9 mouse cellular contexts compared by ENCODE assay signal in the genomic region with DNA sequence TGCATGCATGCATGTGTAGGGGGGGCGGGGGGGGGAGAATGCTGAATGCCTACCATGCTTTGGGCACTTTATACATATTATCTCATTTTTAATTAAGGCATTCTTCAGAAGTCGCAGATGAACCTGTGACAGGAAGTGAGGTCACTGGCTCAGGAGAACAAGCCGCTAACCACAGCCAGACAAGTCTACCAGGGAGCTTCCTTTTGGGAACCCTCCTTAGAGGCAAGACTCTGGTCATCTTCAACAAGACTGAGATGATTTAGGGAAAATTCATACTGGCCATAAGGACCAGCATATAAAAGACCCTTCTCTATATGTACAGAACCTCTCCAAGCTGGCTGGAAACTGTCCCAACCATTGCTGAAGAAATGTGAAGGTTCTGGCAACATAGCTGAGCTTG.
DNase-seq lines count a peak whose midpoint lies in the region; ATAC-seq and TF ChIP-seq lines count a peak whose summit lies in the region.
"Had no signal": no experiment of that assay in that cellular context is flagged by ENCODE, and none has a peak within 500 bp of the region (broad histone marks: within the 10 kb centered on the region; RNA-seq: fewer than 3 reads in every experiment).

No protein-coding gene starts in this region.

- no peak for ATAC-seq in heart, embryonic 13.5 days (ENCODE audit: extremely low read depth, insufficient number of reproducible peaks, low FRiP score, low TSS enrichment)
- no peak for ATAC-seq in midbrain, embryonic 15.5 days (replicated peaks)
- no peak for ATAC-seq in midbrain, embryonic 11.5 days (ENCODE audit: low FRiP score)
- no peak for ATAC-seq in hindbrain, postnatal 0 days

- H3K4me3 ChIP-seq in heart, embryonic 13.5 days = no peak overlapping the region
- no peak overlapping the region for H3K4me3 ChIP-seq in midbrain, embryonic 15.5 days
- no peak overlapping the region for H3K4me3 ChIP-seq in midbrain, embryonic 11.5 days (ENCODE audit: low read depth, low read length)
- no peak overlapping the region for H3K4me3 ChIP-seq in hindbrain, postnatal 0 days (ENCODE audit: low read length)

- TF ChIP-seq CTCF in hindbrain, postnatal 0 days (IDR thresholded peaks at IDR 0.05; ENCODE audit: low read depth) = no peak

- H3K9me3 ChIP-seq in heart, embryonic 13.5 days = no peaks in the 10 kb centered on the region
- no peaks in the 10 kb centered on the region for H3K9me3 ChIP-seq in midbrain, embryonic 15.5 days
- H3K9me3 ChIP-seq in midbrain, embryonic 11.5 days (ENCODE audit: control insufficient read depth, low read length) = no peaks in the 10 kb centered on the region
- H3K9me3 ChIP-seq in hindbrain, postnatal 0 days (ENCODE audit: low read length) = no peaks in the 10 kb centered on the region

- no peaks in the 10 kb centered on the region for H3K27me3 ChIP-seq in heart, embryonic 13.5 days (replicated peaks)
- H3K27me3 ChIP-seq in midbrain, embryonic 15.5 days (replicated peaks) = no peaks in the 10 kb centered on the region
- H3K27me3 ChIP-seq in midbrain, embryonic 11.5 days (ENCODE audit: control insufficient read depth, insufficient read depth, low read length) = no peaks in the 10 kb centered on the region; the same call in 1 of the 2 replicates
- no peaks in the 10 kb centered on the region for H3K27me3 ChIP-seq in hindbrain, postnatal 0 days (ENCODE audit: insufficient read depth, low read length)
- no peaks in the 10 kb centered on the region for H3K27me3 ChIP-seq in splenic B cell, adult 2 months (ENCODE audit: control insufficient read depth, insufficient read depth, low read length, poor library complexity, severe bottlenecking)

- no peak overlapping the region for H3K9ac ChIP-seq in heart, embryonic 13.5 days
- H3K9ac ChIP-seq in midbrain, embryonic 15.5 days = no peak overlapping the region
- no peak overlapping the region for H3K9ac ChIP-seq in midbrain, embryonic 11.5 days (ENCODE audit: low read length)
- H3K9ac ChIP-seq in hindbrain, postnatal 0 days (replicated peaks; ENCODE audit: low read length) = no peak overlapping the region

- no peak overlapping the region for H3K4me2 ChIP-seq in heart, embryonic 13.5 days
- H3K4me2 ChIP-seq in midbrain, embryonic 15.5 days = peak overlapping the region; percentile 49; the same call in 1 of the 2 replicates
- H3K4me2 ChIP-seq in midbrain, embryonic 11.5 days = no peak overlapping the region
- H3K4me2 ChIP-seq in hindbrain, postnatal 0 days (ENCODE audit: low read depth, low read length) = no peak overlapping the region; the same call in 1 of the 2 replicates

- peaks cover 74% of the 10 kb centered on the region for H3K4me1 ChIP-seq in heart, embryonic 13.5 days
- H3K4me1 ChIP-seq in midbrain, embryonic 15.5 days = peaks cover 35% of the 10 kb centered on the region
- H3K4me1 ChIP-seq in midbrain, embryonic 11.5 days (ENCODE audit: control insufficient read depth, insufficient read depth, low read length) = peaks cover 20% of the 10 kb centered on the region
- H3K4me1 ChIP-seq in hindbrain, postnatal 0 days (ENCODE audit: insufficient read depth, low read length) = peaks cover 24% of the 10 kb centered on the region

- H3K27ac ChIP-seq in heart, embryonic 13.5 days (replicated peaks) = peak overlapping the region; percentile 74
- no peak overlapping the region for H3K27ac ChIP-seq in midbrain, embryonic 15.5 days
- H3K27ac ChIP-seq in midbrain, embryonic 11.5 days (ENCODE audit: low read depth, low read length) = no peak overlapping the region
- H3K27ac ChIP-seq in hindbrain, postnatal 0 days = 0 out of 2 replicates have a peak overlapping the region, but pooled peaks have one; percentile 68

- 57% methylated on average over 3 of the region's 3 CpGs for WGBS in heart, embryonic 13.5 days
- WGBS in midbrain, embryonic 15.5 days = 75% methylated on average over 3 of the region's 3 CpGs
- WGBS in midbrain, embryonic 11.5 days = 76% methylated on average over 3 of the region's 3 CpGs
- WGBS in hindbrain, postnatal 0 days = 78% methylated on average over 3 of the region's 3 CpGs

- DNase-seq in heart, adult 18-20 months = no peak
- no peak for DNase-seq in midbrain, embryonic 11.5 days (ENCODE audit: low spot score, missing footprints)
- no peak for DNase-seq in hindbrain, postnatal 0 days (ENCODE audit: low spot score)
- DNase-seq in splenic B cell, adult 2 months (ENCODE audit: low read depth, low spot score) = peak; percentile 77
- no peak for DNase-seq in cerebellum, adult 11-12 months
- DNase-seq in gastrocnemius, adult 8-10 months (ENCODE audit: low spot score in 2 of 2) = no peak
- DNase-seq: retina, postnatal 1 day had no signal

- H3K36me3 ChIP-seq in heart, embryonic 13.5 days = peaks cover 11% of the 10 kb centered on the region
- no peaks in the 10 kb centered on the region for H3K36me3 ChIP-seq in midbrain, embryonic 15.5 days (replicated peaks)
- H3K36me3 ChIP-seq in midbrain, embryonic 11.5 days (ENCODE audit: control insufficient read depth, insufficient read depth, low read length) = no peaks in the 10 kb centered on the region
- H3K36me3 ChIP-seq in hindbrain, postnatal 0 days (ENCODE audit: insufficient read depth, low read length) = no peaks in the 10 kb centered on the region
- no peaks in the 10 kb centered on the region for H3K36me3 ChIP-seq in splenic B cell, adult 2 months (ENCODE audit: control insufficient read depth, insufficient read depth, low read length, poor library complexity, severe bottlenecking)

Comparison
In these comparisons a context has a peak if more than half of its experiments do, and no peak if none do; other contexts are left out.
1. H3K27ac ChIP-seq: peak in heart, embryonic 13.5 days (single experiment) and hindbrain, postnatal 0 days (single experiment); none in midbrain, embryonic 15.5 days (single experiment) and midbrain, embryonic 11.5 days (single experiment).